Mouse (Mus musculus) frontal cortex, postnatal 14 days (tissue): Measurements from ENCODE around the gene Gm49721.
"Not testable (repeated sequence)": the region's sequence is repeated elsewhere in the genome, so short reads cannot be mapped to it uniquely, and the experiment has no call there.

Experiments used
- DNase-seq, 2 experiments: peaks; one replicate each; pipeline ENCODE4 v3.0.0; 2022; ENCODE audit warnings: low spot score in 2 of 2

Gm49721 gene

GRCm38 (mm10) chr17:6978287-6979248 is at the start of gene Gm49721:
Gene Gm49721, plus strand, starts transcription at chr17:6978904.
- peak; percentile 42 to 66 for DNase-seq

GRCm38 (mm10) chr17:6931625-6932024 is 47.1 kb upstream of the Gm49721 start:
- not testable (repeated sequence) for DNase-seq

- not testable (repeated sequence) for DNase-seq
These were observed 36.1 kb upstream of the Gm49721 start for GRCm38 (mm10) chr17:6942560-6942959.

- DNase-seq = not testable (repeated sequence)
These were observed 31.1 kb upstream of the Gm49721 start for GRCm38 (mm10) chr17:6947637-6947983.

- DNase-seq = peak; percentile 74 to 78
These were observed 30.5 kb upstream of the Gm49721 start, which contains the start of gene Rsph3b for GRCm38 (mm10) chr17:6947984-6948768. Gene Rsph3b, minus strand, starts transcription at chr17:6948682.

- DNase-seq = not testable (repeated sequence)
These were observed 29.9 kb upstream of the Gm49721 start for GRCm38 (mm10) chr17:6948769-6949228.

- DNase-seq = not testable (repeated sequence)
These were observed 19.8 kb upstream of the Gm49721 start for GRCm38 (mm10) chr17:6958881-6959280.

GRCm38 (mm10) chr17:6959543-6960259 is 19.0 kb upstream of the Gm49721 start:
- not testable (repeated sequence) for DNase-seq

GRCm38 (mm10) chr17:6960349-6960748 is 18.4 kb upstream of the Gm49721 start:
- DNase-seq = not testable (repeated sequence)

GRCm38 (mm10) chr17:6960776-6961175 is 17.9 kb upstream of the Gm49721 start, which contains the start of gene Tagap1:
Gene Tagap1, minus strand, starts transcription at chr17:6961156.
- peak in 1 of 2 experiments; percentile 39 for DNase-seq

- DNase-seq = peak; percentile 33 to 40
These were observed 17.3 kb upstream of the Gm49721 start for GRCm38 (mm10) chr17:6961181-6962000.

GRCm38 (mm10) chr17:6962339-6962738 is 16.4 kb upstream of the Gm49721 start:
- DNase-seq = not testable (repeated sequence)

- not testable (repeated sequence) for DNase-seq
These were observed 15.8 kb upstream of the Gm49721 start for GRCm38 (mm10) chr17:6962936-6963335.

GRCm38 (mm10) chr17:6965364-6965763 is 13.3 kb upstream of the Gm49721 start:
- DNase-seq = not testable (repeated sequence)

- not testable (repeated sequence) for DNase-seq
These were observed 11.0 kb upstream of the Gm49721 start for GRCm38 (mm10) chr17:6967673-6968072.

- DNase-seq = not testable (repeated sequence)
These were observed 8.4 kb upstream of the Gm49721 start, which contains the start of gene Rnaset2b for GRCm38 (mm10) chr17:6970334-6970733. Gene Rnaset2b, plus strand, starts transcription at chr17:6970634.

GRCm38 (mm10) chr17:6971238-6971637 is 7.5 kb upstream of the Gm49721 start:
- DNase-seq = not testable (repeated sequence)

GRCm38 (mm10) chr17:6972836-6973396 is 5.8 kb upstream of the Gm49721 start:
- not testable (repeated sequence) for DNase-seq

- not testable (repeated sequence) for DNase-seq
These were observed 3.7 kb upstream of the Gm49721 start for GRCm38 (mm10) chr17:6974985-6975384.

GRCm38 (mm10) chr17:6979380-6979779 is 676 bp downstream of the Gm49721 start:
- DNase-seq = not testable (repeated sequence)
